In the genomic region with DNA sequence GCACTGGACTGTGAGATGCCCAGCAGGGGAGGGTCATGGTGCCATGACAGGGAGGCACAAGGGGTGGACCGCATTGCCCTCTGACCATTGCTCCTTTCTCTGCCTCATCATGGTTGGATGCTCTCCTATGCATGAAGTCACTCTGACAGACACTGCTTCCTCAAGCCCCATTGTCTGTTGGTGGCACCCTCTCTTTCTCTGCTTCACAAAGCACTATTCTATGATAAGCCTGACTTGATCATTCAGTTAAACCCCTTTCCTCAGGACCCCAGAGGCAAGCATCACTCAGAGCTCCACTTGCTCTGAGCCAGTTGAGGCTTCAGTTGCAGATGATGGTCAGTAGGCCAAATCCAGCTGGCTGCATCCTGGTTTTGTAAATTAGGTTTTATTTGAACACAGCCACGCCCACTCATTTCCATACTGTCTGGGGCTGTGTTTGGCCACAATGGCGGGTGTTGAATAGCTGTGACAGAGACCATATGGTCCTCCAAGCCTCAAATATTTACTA, we compare ENCODE assay signal across 11 mouse cellular contexts.
DNase-seq lines count a peak whose midpoint lies in the region; ATAC-seq and TF ChIP-seq lines count a peak whose summit lies in the region.
"Had no signal": no experiment of that assay in that cellular context is flagged by ENCODE, and none has a peak within 500 bp of the region (broad histone marks: within the 10 kb centered on the region; RNA-seq: fewer than 3 reads in every experiment).

No protein-coding gene starts in this region.

- no peak for TF ChIP-seq POLR2A in brain, embryonic 14.5 days (IDR thresholded peaks at IDR 0.05; ENCODE audit: borderline replicate concordance, extremely low read depth, insufficient read depth, insufficient read length, poor library complexity, severe bottlenecking)

- no peaks in the 10 kb centered on the region for H3K9me3 ChIP-seq in heart, embryonic 12.5 days (replicated peaks)
- H3K9me3 ChIP-seq in hindbrain, embryonic 15.5 days = no peaks in the 10 kb centered on the region
- no peaks in the 10 kb centered on the region for H3K9me3 ChIP-seq in midbrain, embryonic 15.5 days
- H3K9me3 ChIP-seq: limb, embryonic 15.5 days had no signal

- peak overlapping the region; percentile 97 for H3K27ac ChIP-seq in heart, embryonic 12.5 days (ENCODE audit: poor library complexity, severe bottlenecking)
- H3K27ac ChIP-seq in hindbrain, embryonic 15.5 days (replicated peaks) = peak overlapping the region; percentile 87
- peak overlapping the region; percentile 51 for H3K27ac ChIP-seq in midbrain, embryonic 15.5 days
- H3K27ac ChIP-seq: limb, embryonic 15.5 days had no signal

- WGBS in heart, embryonic 12.5 days = 76% methylated on average over 3 of the region's 3 CpGs
- 28% methylated on average over 3 of the region's 3 CpGs for WGBS in hindbrain, embryonic 15.5 days
- WGBS in midbrain, embryonic 15.5 days = 32% methylated on average over 3 of the region's 3 CpGs

- intact Hi-C loops in left cerebral cortex, postnatal 36 days (cut with DNase I) = loop anchor here (5.0 kb wide), 1 partner anchor 114 kb away; the partner anchor contains the start of gene Ccdc182

- ATAC-seq in heart, embryonic 12.5 days (ENCODE audit: insufficient number of reproducible peaks, low FRiP score) = no peak
- no peak for ATAC-seq in hindbrain, embryonic 15.5 days (ENCODE audit: low FRiP score, low read depth)
- ATAC-seq in midbrain, embryonic 15.5 days (replicated peaks) = no peak
- ATAC-seq: intestine, postnatal 0 days had no signal

- peaks cover 19% of the 10 kb centered on the region for H3K36me3 ChIP-seq in heart, embryonic 12.5 days
- no peaks in the 10 kb centered on the region for H3K36me3 ChIP-seq in hindbrain, embryonic 15.5 days
- no peaks in the 10 kb centered on the region for H3K36me3 ChIP-seq in midbrain, embryonic 15.5 days (replicated peaks)
- H3K36me3 ChIP-seq: limb, embryonic 15.5 days had no signal

- H3K4me3 ChIP-seq in heart, embryonic 12.5 days = no peak overlapping the region
- no peak overlapping the region for H3K4me3 ChIP-seq in hindbrain, embryonic 15.5 days
- H3K4me3 ChIP-seq in midbrain, embryonic 15.5 days = no peak overlapping the region
- H3K4me3 ChIP-seq: limb, embryonic 15.5 days had no signal

- TF ChIP-seq CTCF in brain, embryonic 14.5 days (IDR thresholded peaks at IDR 0.05; ENCODE audit: borderline replicate concordance, extremely low read depth, insufficient read depth, insufficient read length) = no peak

- peaks cover 67% of the 10 kb centered on the region for H3K4me1 ChIP-seq in heart, embryonic 12.5 days (replicated peaks)
- H3K4me1 ChIP-seq in hindbrain, embryonic 15.5 days (replicated peaks) = peaks cover 67% of the 10 kb centered on the region
- peaks cover 58% of the 10 kb centered on the region for H3K4me1 ChIP-seq in midbrain, embryonic 15.5 days

- no peak for DNase-seq in heart, postnatal 4 days
- peak; percentile 85 for DNase-seq in brain, embryonic 14.5 days (ENCODE audit: low read depth)
- DNase-seq in spleen, postnatal 36 days (ENCODE audit: low spot score in 2 of 2) = no peak
- DNase-seq in cerebellum, adult 9-11 months = no peak
- no peak for DNase-seq in left cerebral cortex, postnatal 36 days (ENCODE audit: low spot score in 2 of 2)

- no peak overlapping the region for H3K9ac ChIP-seq in heart, embryonic 12.5 days
- H3K9ac ChIP-seq in hindbrain, embryonic 15.5 days = no peak overlapping the region
- H3K9ac ChIP-seq in midbrain, embryonic 15.5 days = no peak overlapping the region
- H3K9ac ChIP-seq: limb, embryonic 15.5 days had no signal

- no peak overlapping the region for H3K4me2 ChIP-seq in heart, embryonic 12.5 days
- no peak overlapping the region for H3K4me2 ChIP-seq in hindbrain, embryonic 15.5 days
- H3K4me2 ChIP-seq in midbrain, embryonic 15.5 days = no peak overlapping the region
- H3K4me2 ChIP-seq: limb, embryonic 15.5 days had no signal

- H3K27me3 ChIP-seq in heart, embryonic 12.5 days (replicated peaks) = no peaks in the 10 kb centered on the region
- no peaks in the 10 kb centered on the region for H3K27me3 ChIP-seq in hindbrain, embryonic 15.5 days
- no peaks in the 10 kb centered on the region for H3K27me3 ChIP-seq in midbrain, embryonic 15.5 days (replicated peaks)
- H3K27me3 ChIP-seq: CH12.LX; limb, embryonic 15.5 days had no signal
